Mouse (Mus musculus) intestine, embryonic 14.5 days (tissue): ENCODE measurements around the gene Srcap. TPM values are rescaled to one million over a fixed set of nuclear protein-coding genes. Genes with fewer than 3 reads are reported as not detected.
"Not testable (repeated sequence)": the region's sequence is repeated elsewhere in the genome, so short reads cannot be mapped to it uniquely, and the experiment has no call there.

Experiments used
- ATAC-seq: fragments of 200-750 bp; cut with Nextera tagmentation; replicated peaks from 2 replicates; pipeline ENCODE4 v1.8.0; 2017; ENCODE audit warnings: low read depth, moderate number of reproducible peaks, moderate TSS enrichment, moderate library complexity; ENCODE audit not compliant: low FRiP score, low TSS enrichment
- DNase-seq: peaks from one replicate; pipeline ENCODE4 v3.0.0-alpha.2; 2018; ENCODE audit warnings: low spot score
- H3K27ac ChIP-seq: fragments of 300-500 bp; sonication (generic); 2 replicates; pipeline ENCODE4 v1.5.1; 2014; ENCODE audit warnings: low read depth, mild to moderate bottlenecking, control low read depth
- H3K27me3 ChIP-seq: fragments of 300-500 bp; sonication (generic); replicated peaks from 2 replicates; pipeline ENCODE4 v1.6.1; 2014; ENCODE audit warnings: low read length, control low read depth; ENCODE audit not compliant: control insufficient read depth, insufficient read depth
- H3K36me3 ChIP-seq: fragments of 300-500 bp; sonication (generic); 2 replicates; pipeline ENCODE4 v1.6.1; 2014; ENCODE audit warnings: low read length, control low read depth; ENCODE audit not compliant: control insufficient read depth, insufficient read depth
- H3K4me1 ChIP-seq: fragments of 300-500 bp; sonication (generic); replicated peaks from 2 replicates; pipeline ENCODE4 v1.6.1; 2014; ENCODE audit warnings: low read length, control low read depth, mixed read lengths; ENCODE audit not compliant: control insufficient read depth, insufficient read depth
- H3K4me2 ChIP-seq: fragments of 300-500 bp; sonication (generic); 2 replicates; pipeline ENCODE4 v1.6.1; 2014; ENCODE audit warnings: low read length
- H3K4me3 ChIP-seq: fragments of 300-500 bp; sonication (generic); 2 replicates; pipeline ENCODE4 v1.5.1; 2014; ENCODE audit warnings: low read depth, low read length, control low read depth, mixed read lengths
- H3K9ac ChIP-seq: fragments of 300-500 bp; sonication (generic); 2 replicates; pipeline ENCODE4 v1.6.1; 2014; ENCODE audit warnings: mild to moderate bottlenecking, low read length
- H3K9me3 ChIP-seq: fragments of 300-500 bp; sonication (generic); 2 replicates; pipeline ENCODE4 v1.6.1; 2016; ENCODE audit warnings: low read length, control low read depth; ENCODE audit not compliant: control insufficient read depth
- WGBS: fragments of 180-500 bp; shearing (Covaris S2); extraction: QIAGEN DNeasy Blood & Tissue Kit; methylation state at CpG from one replicate; pipeline ENCODE4 v1.1.7; 2014; 5-methylcytosine and 5-hydroxymethylcytosine counted together
- polyA plus RNA-seq: library from polyadenylated mRNA; unstranded; fragments of >200 nt; fragmentation: Nextera tagmentation; extraction: Ambion mirVana; gene quantifications from 2 replicates; pipeline ENCODE4 v1.2.1, GENCODE M21; 2014

Gene Srcap
- 49.4 and 51.8 TPM in 2 replicates for polyA plus RNA-seq

- DNase-seq (no peak), ATAC-seq (peak; percentile 96)
- under 1% methylated on average over 35 of the region's 37 CpGs for WGBS
- Histone ChIP-seq H3K4me1 (peaks cover 8% of the 10 kb centered on the region; the same call in 1 of the 2 replicates), H3K4me3 (peak within 1 kb of the TSS; percentile 59), H3K4me2 (peak within 1 kb of the TSS; percentile 59), H3K36me3 (peaks cover 21% of the 10 kb centered on the region), H3K9me3 (no peaks in the 10 kb centered on the region), H3K27me3 (no peaks in the 10 kb centered on the region), H3K9ac (peak within 1 kb of the TSS; percentile 96), H3K27ac (peak within 1 kb of the TSS; percentile 99)
Observed at GRCm38 (mm10) chr7:127511808-127512230, at the start of gene Srcap. Gene Srcap, plus strand, starts transcription at chr7:127511983.

GRCm38 (mm10) chr7:127465191-127465590, 46.6 kb upstream of the Srcap start:
- ATAC-seq (no peak), DNase-seq (no peak)
- Histone ChIP-seq H3K9me3 (0 out of 2 replicates have a peak, but pooled peaks cover 2% of the 10 kb centered on the region), H3K4me3 (no peak overlapping the region), H3K27ac (no peak overlapping the region), H3K36me3 (peaks cover 47% of the 10 kb centered on the region), H3K9ac (no peak overlapping the region), H3K4me1 (no peaks in the 10 kb centered on the region), H3K4me2 (no peak overlapping the region), H3K27me3 (no peaks in the 10 kb centered on the region)
- WGBS: 90% methylated on average over 3 of the region's 3 CpGs

- H3K4me3 ChIP-seq, H3K27ac ChIP-seq, H3K4me1 ChIP-seq, H3K9ac ChIP-seq, H3K4me2 ChIP-seq, DNase-seq, H3K27me3 ChIP-seq, H3K9me3 ChIP-seq, ATAC-seq: not testable (repeated sequence)
- H3K36me3 ChIP-seq: peaks cover 43% of the 10 kb centered on the region
- 95% methylated on average over 2 of the region's 2 CpGs for WGBS
Observed at GRCm38 (mm10) chr7:127465670-127466069, 46.1 kb upstream of the Srcap start.

DNA sequence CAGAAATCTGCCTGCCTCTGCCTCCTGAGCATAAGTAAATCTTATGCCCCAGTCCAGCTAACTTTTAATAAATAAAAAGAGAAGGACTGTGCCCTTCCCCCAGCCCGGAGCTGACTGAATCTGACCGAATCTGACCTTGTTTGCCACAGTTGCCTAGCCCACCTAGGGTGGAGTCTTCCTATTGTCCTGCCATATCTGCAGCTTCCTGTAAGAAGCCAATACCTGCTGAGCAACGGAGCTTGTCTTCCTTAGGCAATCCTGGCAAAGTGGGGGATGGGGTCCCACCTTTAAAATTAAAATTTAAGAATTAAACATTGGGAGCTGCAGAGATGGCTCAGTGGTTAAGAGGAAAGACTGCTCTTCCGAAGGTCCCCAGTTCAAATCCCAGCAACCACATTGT, 45.2 kb upstream of the Srcap start:
- no peaks in the 10 kb centered on the region for H3K27me3 ChIP-seq
- H3K9me3 ChIP-seq: 0 out of 2 replicates have a peak, but pooled peaks cover 2% of the 10 kb centered on the region
- 95% methylated on average over 4 of the region's 4 CpGs for WGBS
- H3K4me3 ChIP-seq: no peak overlapping the region
- no peak overlapping the region for H3K4me2 ChIP-seq
- H3K9ac ChIP-seq: no peak overlapping the region
- H3K36me3 ChIP-seq: peaks cover 39% of the 10 kb centered on the region
- H3K27ac ChIP-seq: no peak overlapping the region
- ATAC-seq (no peak), DNase-seq (no peak)
- no peaks in the 10 kb centered on the region for H3K4me1 ChIP-seq

DNA sequence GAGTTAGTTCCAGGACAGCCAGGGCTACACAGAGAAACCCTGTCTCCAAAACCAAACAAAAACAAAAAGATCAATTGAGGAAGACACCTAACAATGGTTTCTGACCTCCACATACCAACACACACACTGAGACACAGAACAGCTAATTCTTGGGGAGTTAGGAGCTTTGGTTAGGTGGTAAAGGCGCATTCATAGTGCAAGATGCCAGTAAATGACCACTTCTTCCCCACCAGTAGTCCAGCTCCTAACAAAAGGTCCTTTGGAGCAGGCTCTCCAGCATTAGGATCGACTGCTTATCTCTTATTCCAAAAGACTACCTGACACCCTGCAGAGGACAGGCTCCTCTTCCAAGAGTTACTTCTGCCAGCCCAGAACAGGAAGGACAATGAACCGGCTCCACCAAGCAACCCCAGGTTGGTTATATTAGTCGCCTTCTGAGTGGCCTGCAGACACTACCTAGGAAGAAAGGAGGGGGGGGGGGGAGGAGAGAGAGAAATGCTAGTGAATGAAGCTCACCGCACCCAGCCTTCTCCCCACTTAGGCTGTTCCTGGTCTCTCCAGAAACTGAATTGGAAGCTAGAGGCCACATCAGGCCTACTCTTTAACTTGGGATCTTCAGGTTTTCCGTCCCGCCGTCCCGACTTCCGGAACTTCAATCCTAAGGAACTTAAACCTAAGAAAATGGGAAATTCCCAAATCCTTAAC, 41.6 kb upstream of the Srcap start:
- ATAC-seq: no peak; the same call in 1 of the 2 replicates
- DNase-seq: peak; percentile 77
- Histone ChIP-seq H3K27me3 (no peaks in the 10 kb centered on the region), H3K4me3 (peak overlapping the region; percentile 81), H3K4me2 (peak overlapping the region; percentile 63), H3K27ac (peak overlapping the region; percentile 96), H3K9me3 (0 out of 2 replicates have a peak, but pooled peaks cover 2% of the 10 kb centered on the region), H3K9ac (peak overlapping the region; percentile 93), H3K36me3 (peaks cover 44% of the 10 kb centered on the region), H3K4me1 (peaks cover 7% of the 10 kb centered on the region; the same call in 1 of the 2 replicates)
- 8% methylated on average over 10 of the region's 10 CpGs for WGBS

GRCm38 (mm10) chr7:127470743-127471645, 40.8 kb upstream of the Srcap start:
- peak overlapping the region; percentile 96 for H3K27ac ChIP-seq
- peak overlapping the region; percentile 93 for H3K9ac ChIP-seq
- peaks cover 47% of the 10 kb centered on the region for H3K36me3 ChIP-seq
- H3K9me3 ChIP-seq: 0 out of 2 replicates have a peak, but pooled peaks cover 2% of the 10 kb centered on the region
- ATAC-seq: peak; percentile 91
- under 1% methylated on average over 45 of the region's 46 CpGs for WGBS
- H3K4me1 ChIP-seq: peaks cover 7% of the 10 kb centered on the region; the same call in 1 of the 2 replicates
- DNase-seq: peak; percentile 93
- H3K4me3 ChIP-seq: peak overlapping the region; percentile 81
- H3K27me3 ChIP-seq: no peaks in the 10 kb centered on the region
- peak overlapping the region; percentile 63 for H3K4me2 ChIP-seq

GRCm38 (mm10) chr7:127471646-127472010, 40.2 kb upstream of the Srcap start:
- H3K4me2 ChIP-seq: peak overlapping the region; percentile 63
- DNase-seq: no peak
- H3K9me3 ChIP-seq: 0 out of 2 replicates have a peak, but pooled peaks cover 2% of the 10 kb centered on the region
- H3K4me1 ChIP-seq: peaks cover 8% of the 10 kb centered on the region; the same call in 1 of the 2 replicates
- WGBS: 1% methylated on average over 24 of the region's 25 CpGs
- H3K9ac ChIP-seq: peak overlapping the region; percentile 93
- H3K27me3 ChIP-seq: no peaks in the 10 kb centered on the region
- peak overlapping the region; percentile 81 for H3K4me3 ChIP-seq
- peak; percentile 17 for ATAC-seq
- H3K27ac ChIP-seq: peak overlapping the region; percentile 96
- H3K36me3 ChIP-seq: peaks cover 47% of the 10 kb centered on the region

DNA sequence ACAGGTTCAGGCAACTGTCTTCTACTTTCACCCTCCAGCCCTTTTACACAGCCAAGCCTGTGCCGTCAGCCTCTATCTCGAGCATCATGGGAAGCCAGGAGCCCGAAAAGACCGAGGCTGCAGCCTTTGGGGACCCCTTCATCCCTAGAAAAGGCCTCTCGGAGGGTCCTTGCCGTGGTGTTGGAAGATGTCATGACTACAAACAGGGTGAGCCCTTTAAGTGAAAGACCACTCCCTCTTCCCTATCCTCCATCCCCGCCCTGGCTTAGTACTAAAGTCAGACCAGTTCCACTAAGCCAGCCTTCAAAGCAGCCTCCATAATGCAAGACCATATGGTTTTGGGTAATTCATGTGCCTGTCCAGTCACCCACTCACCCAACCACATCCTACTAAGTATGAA, 39.7 kb upstream of the Srcap start:
- H3K4me1 ChIP-seq: peaks cover 12% of the 10 kb centered on the region; the same call in 1 of the 2 replicates
- DNase-seq (peak; percentile 77), ATAC-seq (no peak; the same call in 1 of the 2 replicates)
- 2% methylated on average over 7 of the region's 7 CpGs for WGBS
- 0 out of 2 replicates have a peak, but pooled peaks cover 2% of the 10 kb centered on the region for H3K9me3 ChIP-seq
- H3K27ac ChIP-seq: peak overlapping the region; percentile 96
- peak overlapping the region; percentile 81 for H3K4me3 ChIP-seq
- peak overlapping the region; percentile 93 for H3K9ac ChIP-seq
- no peaks in the 10 kb centered on the region for H3K27me3 ChIP-seq
- H3K36me3 ChIP-seq: peaks cover 46% of the 10 kb centered on the region
- H3K4me2 ChIP-seq: peak overlapping the region; percentile 63
